Mouse (Mus musculus): ENCODE measurements around the gene Rpgrip1l. TPM values are rescaled to one million over a fixed set of nuclear protein-coding genes. Genes with fewer than 3 reads are reported as not detected.

Gene Rpgrip1l
- polyA plus RNA-seq, 1 experiment from 2014 or later: 10.7 TPM

- no peaks in the 10 kb centered on the region for H3K9me3 ChIP-seq (replicated peaks)
- WGBS: 86% methylated on average over 4 of the region's 4 CpGs
- H3K4me3 ChIP-seq (replicated peaks): no peak overlapping the region
- no peak overlapping the region for H3K4me2 ChIP-seq
- no peak for ATAC-seq (replicated peaks; ENCODE audit: low FRiP score)
- H3K9ac ChIP-seq: no peak overlapping the region
- H3K4me1 ChIP-seq: no peaks in the 10 kb centered on the region
- no peaks in the 10 kb centered on the region for H3K27me3 ChIP-seq
- no peak overlapping the region for H3K27ac ChIP-seq
- no peaks in the 10 kb centered on the region for H3K36me3 ChIP-seq
Observed at GRCm38 (mm10) chr8:91218271-91218670, 94.8 kb downstream of the Rpgrip1l start.

- Histone ChIP-seq H3K36me3 (no peaks in the 10 kb centered on the region), H3K9me3 (replicated peaks) (no peaks in the 10 kb centered on the region), H3K27me3 (no peaks in the 10 kb centered on the region), H3K4me2 (no peak overlapping the region), H3K4me1 (no peaks in the 10 kb centered on the region), H3K27ac (no peak overlapping the region), H3K9ac (no peak overlapping the region), H3K4me3 (replicated peaks) (no peak overlapping the region)
- 77% methylated on average over 5 of the region's 5 CpGs for WGBS
- no peak for ATAC-seq (replicated peaks; ENCODE audit: low FRiP score)
Observed at GRCm38 (mm10) chr8:91217062-91217905, 95.8 kb downstream of the Rpgrip1l start.

- ATAC-seq (replicated peaks; ENCODE audit: low FRiP score): no peak
- Histone ChIP-seq H3K4me1 (no peaks in the 10 kb centered on the region), H3K4me3 (replicated peaks) (no peak overlapping the region), H3K9me3 (replicated peaks) (no peaks in the 10 kb centered on the region), H3K9ac (no peak overlapping the region), H3K36me3 (no peaks in the 10 kb centered on the region), H3K27ac (no peak overlapping the region), H3K4me2 (no peak overlapping the region), H3K27me3 (no peaks in the 10 kb centered on the region)
- WGBS: 80% methylated on average over 3 of the region's 3 CpGs
Observed at GRCm38 (mm10) chr8:91214287-91214686, 98.8 kb downstream of the Rpgrip1l start.

GRCm38 (mm10) chr8:91212948-91213347 lies 100.1 kb downstream of the Rpgrip1l start:
- H3K36me3 ChIP-seq: no peaks in the 10 kb centered on the region
- H3K4me2 ChIP-seq: no peak overlapping the region
- no peak overlapping the region for H3K27ac ChIP-seq
- H3K27me3 ChIP-seq: 0 out of 2 replicates have a peak, but pooled peaks cover 2% of the 10 kb centered on the region
- no peak overlapping the region for H3K9ac ChIP-seq
- no peak for ATAC-seq (replicated peaks; ENCODE audit: low FRiP score)
- H3K4me1 ChIP-seq: no peaks in the 10 kb centered on the region
- 93% methylated on average over 2 of the region's 2 CpGs for WGBS
- no peaks in the 10 kb centered on the region for H3K9me3 ChIP-seq (replicated peaks)
- no peak overlapping the region for H3K4me3 ChIP-seq (replicated peaks)

GRCm38 (mm10) chr8:91209658-91210057 lies 103.4 kb downstream of the Rpgrip1l start:
- H3K4me2 ChIP-seq: no peak overlapping the region
- ATAC-seq (replicated peaks; ENCODE audit: low FRiP score): no peak
- 0 out of 2 replicates have a peak, but pooled peaks cover 2% of the 10 kb centered on the region for H3K27me3 ChIP-seq
- no peak overlapping the region for H3K9ac ChIP-seq
- no peaks in the 10 kb centered on the region for H3K36me3 ChIP-seq
- H3K27ac ChIP-seq: no peak overlapping the region
- H3K9me3 ChIP-seq (replicated peaks): no peaks in the 10 kb centered on the region
- 0 out of 2 replicates have a peak, but pooled peaks cover 2% of the 10 kb centered on the region for H3K4me1 ChIP-seq
- H3K4me3 ChIP-seq (replicated peaks): no peak overlapping the region
- 84% methylated on average over 3 of the region's 3 CpGs for whole genome bisulfite sequencing

GRCm38 (mm10) chr8:91207676-91208075 lies 105.4 kb downstream of the Rpgrip1l start:
- no peak for ATAC-seq (replicated peaks; ENCODE audit: low FRiP score)
- no peak overlapping the region for H3K4me2 ChIP-seq
- no peak overlapping the region for H3K9ac ChIP-seq
- no peaks in the 10 kb centered on the region for H3K36me3 ChIP-seq
- H3K4me3 ChIP-seq (replicated peaks): no peak overlapping the region
- H3K27ac ChIP-seq: no peak overlapping the region
- H3K4me1 ChIP-seq: 0 out of 2 replicates have a peak, but pooled peaks cover 2% of the 10 kb centered on the region
- 0 out of 2 replicates have a peak, but pooled peaks cover 2% of the 10 kb centered on the region for H3K27me3 ChIP-seq
- WGBS: 58% methylated on average over 2 of the region's 2 CpGs
- H3K9me3 ChIP-seq (replicated peaks): no peaks in the 10 kb centered on the region

GRCm38 (mm10) chr8:91205897-91206296 lies 107.2 kb downstream of the Rpgrip1l start:
- Histone ChIP-seq H3K27ac (no peak overlapping the region), H3K9ac (no peak overlapping the region), H3K27me3 (0 out of 2 replicates have a peak, but pooled peaks cover 2% of the 10 kb centered on the region), H3K4me1 (0 out of 2 replicates have a peak, but pooled peaks cover 2% of the 10 kb centered on the region), H3K4me2 (no peak overlapping the region), H3K9me3 (replicated peaks) (no peaks in the 10 kb centered on the region), H3K4me3 (replicated peaks) (no peak overlapping the region), H3K36me3 (no peaks in the 10 kb centered on the region)
- 61% methylated on average over 6 of the region's 6 CpGs for WGBS
- peak; percentile 64; the same call in 1 of the 2 replicates for ATAC-seq (replicated peaks; ENCODE audit: low FRiP score)

GRCm38 (mm10) chr8:91201184-91201583 lies 111.9 kb downstream of the Rpgrip1l start:
- Histone ChIP-seq H3K9me3 (replicated peaks) (no peaks in the 10 kb centered on the region), H3K27me3 (no peaks in the 10 kb centered on the region), H3K4me1 (0 out of 2 replicates have a peak, but pooled peaks cover 2% of the 10 kb centered on the region), H3K36me3 (no peaks in the 10 kb centered on the region), H3K4me3 (replicated peaks) (no peak overlapping the region), H3K9ac (no peak overlapping the region), H3K4me2 (no peak overlapping the region), H3K27ac (no peak overlapping the region)
- WGBS: 68% methylated on average over 2 of the region's 2 CpGs
- ATAC-seq (replicated peaks; ENCODE audit: low FRiP score): no peak

- no peaks in the 10 kb centered on the region for H3K36me3 ChIP-seq
- no peak for ATAC-seq (replicated peaks; ENCODE audit: low FRiP score)
- H3K9ac ChIP-seq: no peak within 1 kb of the TSS
- H3K4me2 ChIP-seq: no peak within 1 kb of the TSS
- no peak within 1 kb of the TSS for H3K27ac ChIP-seq
- no peaks in the 10 kb centered on the region for H3K9me3 ChIP-seq (replicated peaks)
- H3K27me3 ChIP-seq: 0 out of 2 replicates have a peak, but pooled peaks cover 7% of the 10 kb centered on the region
- H3K4me3 ChIP-seq (replicated peaks): no peak within 1 kb of the TSS
- H3K4me1 ChIP-seq: no peaks in the 10 kb centered on the region
- WGBS: 90% methylated on average over 7 of the region's 7 CpGs
Observed at GRCm38 (mm10) chr8:91199876-91200275, 113.2 kb downstream of the Rpgrip1l start, which contains the start of gene Aktip. Gene Aktip, minus strand, starts transcription at chr8:91199976.

- Histone ChIP-seq H3K9ac (no peak overlapping the region), H3K4me3 (replicated peaks) (no peak overlapping the region)
- ATAC-seq (replicated peaks; ENCODE audit: low FRiP score): no peak
Observed at GRCm38 (mm10) chr8:91198036-91198435, 115.0 kb downstream of the Rpgrip1l start.

GRCm38 (mm10) chr8:91197233-91197632 lies 115.8 kb downstream of the Rpgrip1l start:
- no peak for ATAC-seq (replicated peaks; ENCODE audit: low FRiP score)
- H3K36me3 ChIP-seq: no peaks in the 10 kb centered on the region
- peaks cover 28% of the 10 kb centered on the region for H3K27me3 ChIP-seq
- H3K9ac ChIP-seq: no peak overlapping the region
- 75% methylated on average over 5 of the region's 5 CpGs for WGBS
- H3K9me3 ChIP-seq (replicated peaks): no peaks in the 10 kb centered on the region
- H3K27ac ChIP-seq: no peak overlapping the region
- no peak overlapping the region for H3K4me2 ChIP-seq
- no peak overlapping the region for H3K4me3 ChIP-seq (replicated peaks)
- no peaks in the 10 kb centered on the region for H3K4me1 ChIP-seq

More at GRCm38 (mm10) chr8:91198036-91198435, 115.0 kb downstream of the Rpgrip1l start:
- Histone ChIP-seq H3K9me3 (replicated peaks) (no peaks in the 10 kb centered on the region), H3K36me3 (no peaks in the 10 kb centered on the region), H3K4me2 (no peak overlapping the region), H3K4me1 (no peaks in the 10 kb centered on the region), H3K27ac (no peak overlapping the region), H3K27me3 (peaks cover 21% of the 10 kb centered on the region; the same call in 1 of the 2 replicates)
- 64% methylated on average over 3 of the region's 3 CpGs for WGBS

GRCm38 (mm10) chr8:91196661-91197060 lies 116.4 kb downstream of the Rpgrip1l start:
- Histone ChIP-seq H3K4me1 (no peaks in the 10 kb centered on the region), H3K27me3 (peaks cover 32% of the 10 kb centered on the region), H3K4me2 (no peak overlapping the region), H3K36me3 (no peaks in the 10 kb centered on the region), H3K4me3 (replicated peaks) (no peak overlapping the region), H3K27ac (no peak overlapping the region), H3K9me3 (replicated peaks) (no peaks in the 10 kb centered on the region), H3K9ac (no peak overlapping the region)
- WGBS: 80% methylated on average over 12 of the region's 12 CpGs
- ATAC-seq (replicated peaks; ENCODE audit: low FRiP score): no peak
